Mouse (Mus musculus): ENCODE results near the gene Smc5. TPM values are rescaled to one million over a fixed set of nuclear protein-coding genes. Genes with fewer than 3 reads are reported as not detected.

The Smc5 gene
- polyA plus RNA-seq (2014; fragmentation: Illumina TruSeq; extraction: RNeasy Lipid Tissue Mini Kit (QIAGEN cat#74804); ENCODE audit: low read depth, low replicate concordance), result 30.8 TPM

DNA sequence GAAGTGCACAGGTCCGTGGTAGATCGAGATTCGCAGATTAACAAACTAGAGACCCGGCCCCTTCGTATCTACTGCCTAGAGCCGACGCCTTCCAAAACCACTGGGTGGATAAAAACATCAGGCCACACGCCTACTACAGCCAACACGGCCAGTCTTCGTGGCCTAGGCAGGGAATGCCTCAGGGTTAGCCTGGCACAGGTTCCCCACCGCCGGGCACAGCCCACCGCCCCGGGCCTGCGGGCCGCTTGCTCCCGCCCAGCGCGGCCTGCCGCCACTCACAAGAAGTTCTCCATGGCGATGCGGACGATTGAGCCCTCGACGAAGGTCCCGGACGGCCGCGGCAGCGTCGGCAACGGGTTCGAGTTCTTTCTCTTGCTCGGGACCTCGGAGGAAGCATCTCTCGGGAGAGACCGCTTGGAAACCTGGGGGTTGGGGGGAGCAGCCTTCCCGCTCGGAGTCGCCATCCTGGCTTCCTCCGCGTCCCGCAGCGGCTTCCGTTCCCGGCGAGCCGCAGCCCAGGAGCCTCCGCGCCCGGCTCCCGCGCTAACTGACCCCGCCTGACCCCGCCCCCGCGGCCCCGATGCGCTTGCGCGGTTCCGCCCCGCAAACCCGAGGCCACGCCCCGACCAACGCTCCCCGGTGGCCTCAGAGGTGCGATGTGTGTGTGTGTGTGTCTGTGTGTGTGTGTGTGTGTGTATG is at the start of gene Smc5:
Smc5 (minus strand) TSS at position 543 of the 699 bp plus-strand sequence.

Other genes with a start within 250 kb of the Smc5 start
- 45.5 TPM for gene Klf9, start 132.7 kb downstream of the Smc5 start, polyA plus RNA-seq (2014; fragmentation: Illumina TruSeq; extraction: RNeasy Lipid Tissue Mini Kit (QIAGEN cat#74804); ENCODE audit: low read depth, low replicate concordance)
- 4.9 TPM for gene Mamdc2, start 174.5 kb upstream of the Smc5 start, polyA plus RNA-seq (2014; fragmentation: Illumina TruSeq; extraction: RNeasy Lipid Tissue Mini Kit (QIAGEN cat#74804); ENCODE audit: low read depth, low replicate concordance)

Measured in adipose tissue, adult 10 weeks (tissue).